Mouse (Mus musculus) kidney, postnatal 0 days (tissue): ENCODE results near the gene Tmem141. TPM values are rescaled to one million over a fixed set of nuclear protein-coding genes. Genes with fewer than 3 reads are reported as not detected.

ENCODE experiments used
- ATAC-seq: fragments of 200-750 bp; cut with Nextera tagmentation; replicated peaks from 2 replicates; pipeline ENCODE4 v1.8.0; 2017; ENCODE audit warnings: low read depth, moderate number of reproducible peaks, moderate TSS enrichment, moderate library complexity; ENCODE audit not compliant: low FRiP score
- DNase-seq: peaks from one replicate; pipeline ENCODE4 v3.0.0-alpha.2; 2016; ENCODE audit warnings: low spot score
- H3K27ac ChIP-seq: fragments of 300-500 bp; sonication (generic); 2 replicates; pipeline ENCODE4 v1.5.1; 2014; ENCODE audit warnings: mild to moderate bottlenecking
- H3K27me3 ChIP-seq: fragments of 300-500 bp; sonication (generic); 2 replicates; pipeline ENCODE4 v1.6.1; 2014; ENCODE audit warnings: low read length, mixed read lengths; ENCODE audit not compliant: insufficient read depth
- H3K36me3 ChIP-seq: fragments of 300-500 bp; sonication (generic); 2 replicates; pipeline ENCODE4 v1.6.1; 2014; ENCODE audit warnings: low read length, mixed read lengths; ENCODE audit not compliant: insufficient read depth
- H3K4me1 ChIP-seq: fragments of 300-500 bp; sonication (generic); replicated peaks from 2 replicates; pipeline ENCODE4 v1.6.1; 2014; ENCODE audit warnings: antibody characterized with exemption, low read length, mixed read lengths; ENCODE audit not compliant: insufficient read depth
- H3K4me2 ChIP-seq: fragments of 300-500 bp; sonication (generic); 2 replicates; pipeline ENCODE4 v1.6.1; 2014; ENCODE audit warnings: mild to moderate bottlenecking, low read length, moderate library complexity, mixed read lengths
- H3K4me3 ChIP-seq: fragments of 300-500 bp; sonication (generic); replicated peaks from 2 replicates; pipeline ENCODE4 v1.5.1; 2014; ENCODE audit warnings: low read depth, low read length
- H3K9ac ChIP-seq: fragments of 300-500 bp; sonication (generic); 2 replicates; pipeline ENCODE4 v1.6.1; 2014; ENCODE audit warnings: low read depth, low read length
- H3K9me3 ChIP-seq: fragments of 300-500 bp; sonication (generic); replicated peaks from 2 replicates; pipeline ENCODE4 v1.6.1; 2016; ENCODE audit warnings: low read length, inconsistent platforms, mixed read lengths
- CTCF ChIP-seq: IDR thresholded peaks from 2 replicates; pipeline ENCODE4 v1.5.1; 2016; ENCODE audit warnings: antibody characterized with exemption, low read depth, mild to moderate bottlenecking, moderate library complexity
- WGBS: fragments of 180-500 bp; shearing (Covaris S2); extraction: QIAGEN DNeasy Blood & Tissue Kit; methylation state at CpG from one replicate; pipeline ENCODE4 v1.1.7; 2014; 5-methylcytosine and 5-hydroxymethylcytosine counted together
- polyA plus RNA-seq: library from polyadenylated mRNA; unstranded; fragments of >200 nt; fragmentation: Nextera tagmentation; extraction: Ambion mirVana; gene quantifications from 2 replicates; pipeline ENCODE4 v1.2.1, GENCODE M21; 2015

Gene Tmem141
- polyA plus RNA-seq, 1 experiment from 2014 or later, result 41.7 TPM

GRCm38 (mm10) chr2:25633616-25634015, 11.8 kb upstream of the Tmem141 start:
- H3K4me2 ChIP-seq, result no peak overlapping the region
- no peak for TF ChIP-seq CTCF
- H3K27ac ChIP-seq, result no peak overlapping the region
- no peak overlapping the region for H3K9ac ChIP-seq
- H3K9me3 ChIP-seq, result no peaks in the 10 kb centered on the region
- no peaks in the 10 kb centered on the region for H3K36me3 ChIP-seq
- ATAC-seq (no peak), DNase-seq (no peak)
- H3K4me3 ChIP-seq, result no peak overlapping the region
- no peaks in the 10 kb centered on the region for H3K27me3 ChIP-seq
- 78% methylated on average over 3 of the region's 3 CpGs for WGBS
- no peaks in the 10 kb centered on the region for H3K4me1 ChIP-seq

GRCm38 (mm10) chr2:25628738-25629137, 6.9 kb upstream of the Tmem141 start:
- DNase-seq, result no peak
- Histone ChIP-seq H3K4me2 (no peak overlapping the region), H3K9me3 (no peaks in the 10 kb centered on the region), H3K36me3 (no peaks in the 10 kb centered on the region), H3K4me1 (no peaks in the 10 kb centered on the region), H3K27ac (no peak overlapping the region), H3K4me3 (no peak overlapping the region), H3K27me3 (no peaks in the 10 kb centered on the region), H3K9ac (no peak overlapping the region)
- no peak for ATAC-seq
- WGBS, result 24% methylated on average over 4 of the region's 4 CpGs
- no peak for TF ChIP-seq CTCF

GRCm38 (mm10) chr2:25627811-25628210, 6.0 kb upstream of the Tmem141 start, which contains the start of gene Fcna:
Fcna (minus strand) TSS chr2:25628030.
- H3K9me3 ChIP-seq, result no peaks in the 10 kb centered on the region
- no peak within 1 kb of the TSS for H3K9ac ChIP-seq
- WGBS, result 88% methylated on average over 6 of the region's 6 CpGs
- H3K36me3 ChIP-seq, result no peaks in the 10 kb centered on the region
- H3K27ac ChIP-seq, result no peak within 1 kb of the TSS
- no peak for TF ChIP-seq CTCF
- H3K4me1 ChIP-seq, result no peaks in the 10 kb centered on the region
- DNase-seq, result no peak
- no peak within 1 kb of the TSS for H3K4me2 ChIP-seq
- no peak within 1 kb of the TSS for H3K4me3 ChIP-seq
- no peak for ATAC-seq
- no peaks in the 10 kb centered on the region for H3K27me3 ChIP-seq

GRCm38 (mm10) chr2:25625986-25626385, 4.2 kb upstream of the Tmem141 start:
- DNase-seq (no peak), ATAC-seq (no peak)
- peaks cover under 1% of the 10 kb centered on the region; the same call in 1 of the 2 replicates for H3K4me1 ChIP-seq
- H3K9me3 ChIP-seq, result no peaks in the 10 kb centered on the region
- no peak overlapping the region for H3K9ac ChIP-seq
- no peak overlapping the region for H3K27ac ChIP-seq
- no peak overlapping the region for H3K4me2 ChIP-seq
- no peak for TF ChIP-seq CTCF
- no peaks in the 10 kb centered on the region for H3K36me3 ChIP-seq
- no peak overlapping the region for H3K4me3 ChIP-seq
- H3K27me3 ChIP-seq, result no peaks in the 10 kb centered on the region
- 35% methylated on average over 5 of the region's 5 CpGs for WGBS

- TF ChIP-seq CTCF, result no peak
- no peak for ATAC-seq
- no peaks in the 10 kb centered on the region for H3K9me3 ChIP-seq
- no peaks in the 10 kb centered on the region for H3K36me3 ChIP-seq
- no peak overlapping the region for H3K9ac ChIP-seq
- H3K27me3 ChIP-seq, result 0 out of 2 replicates have a peak, but pooled peaks cover 3% of the 10 kb centered on the region
- H3K4me2 ChIP-seq, result peak overlapping the region; percentile 69; the same call in 1 of the 2 replicates
- peaks cover 11% of the 10 kb centered on the region for H3K4me1 ChIP-seq
- no peak overlapping the region for H3K4me3 ChIP-seq
- 79% methylated on average over 4 of the region's 4 CpGs for WGBS
- no peak for DNase-seq
- peak overlapping the region; percentile 76 for H3K27ac ChIP-seq
Measured at GRCm38 (mm10) chr2:25620852-25621228, 965 bp downstream of the Tmem141 start.

- no peak for TF ChIP-seq CTCF
- WGBS, result 67% methylated on average over 6 of the region's 6 CpGs
- Histone ChIP-seq H3K36me3 (no peaks in the 10 kb centered on the region), H3K4me3 (no peak overlapping the region), H3K9ac (no peak overlapping the region), H3K9me3 (no peaks in the 10 kb centered on the region), H3K27ac (no peak overlapping the region), H3K4me2 (no peak overlapping the region), H3K27me3 (0 out of 2 replicates have a peak, but pooled peaks cover 3% of the 10 kb centered on the region), H3K4me1 (peaks cover 13% of the 10 kb centered on the region)
- no peak for ATAC-seq
- DNase-seq, result no peak
Measured at GRCm38 (mm10) chr2:25620386-25620785, 1.4 kb downstream of the Tmem141 start.

GRCm38 (mm10) chr2:25617578-25617977, 4.2 kb downstream of the Tmem141 start, which contains the start of gene Ccdc183:
Ccdc183 (minus strand) TSS chr2:25617678.
- H3K9me3 ChIP-seq, result no peaks in the 10 kb centered on the region
- H3K36me3 ChIP-seq, result no peaks in the 10 kb centered on the region
- 0 out of 2 replicates have a peak, but pooled peaks cover 3% of the 10 kb centered on the region for H3K27me3 ChIP-seq
- no peak for TF ChIP-seq CTCF
- peaks cover 13% of the 10 kb centered on the region for H3K4me1 ChIP-seq
- ATAC-seq, result no peak
- H3K4me2 ChIP-seq, result peak within 1 kb of the TSS; percentile 45; the same call in 1 of the 2 replicates
- H3K4me3 ChIP-seq, result no peak within 1 kb of the TSS
- WGBS, result 70% methylated on average over 3 of the region's 3 CpGs
- H3K27ac ChIP-seq, result no peak within 1 kb of the TSS
- no peak within 1 kb of the TSS for H3K9ac ChIP-seq
- no peak for DNase-seq
